Mouse (Mus musculus): Measurements from ENCODE around the gene Lgals3bp. TPM values are rescaled to one million over a fixed set of nuclear protein-coding genes. Genes with fewer than 3 reads are reported as not detected.
A peak's percentile ranks its signal among the peaks of the same experiment; 100 is the strongest.

The Lgals3bp gene
- polyA plus RNA-seq, 1 experiment from 2014 or later: 8.1 TPM

- Histone ChIP-seq H3K36me3 (ENCODE audit: control insufficient read depth, insufficient read depth, low read length) (no peaks in the 10 kb centered on the region), H3K4me2 (ENCODE audit: low read length) (no peak overlapping the region), H3K27me3 (replicated peaks; ENCODE audit: control insufficient read depth, insufficient read depth, low read length) (no peaks in the 10 kb centered on the region), H3K9me3 (ENCODE audit: control insufficient read depth, low read length) (no peaks in the 10 kb centered on the region), H3K9ac (ENCODE audit: low read depth, low read length) (no peak overlapping the region), H3K4me3 (ENCODE audit: low read length) (no peak overlapping the region), H3K27ac (ENCODE audit: low read depth, low read length) (no peak overlapping the region), H3K4me1 (ENCODE audit: control insufficient read depth, insufficient read depth, low read depth, low read length) (peaks cover 3% of the 10 kb centered on the region; the same call in 1 of the 2 replicates)
- WGBS: 79% methylated on average over 7 of the region's 7 CpGs
- no peak for ATAC-seq
Observed at GRCm38 (mm10) chr11:118365171-118365570, 36.7 kb downstream of the Lgals3bp start.

GRCm38 (mm10) chr11:118364021-118364420 lies 37.9 kb downstream of the Lgals3bp start:
- H3K36me3 ChIP-seq (ENCODE audit: control insufficient read depth, insufficient read depth, low read length): no peaks in the 10 kb centered on the region
- H3K4me1 ChIP-seq (ENCODE audit: control insufficient read depth, insufficient read depth, low read depth, low read length): peaks cover 3% of the 10 kb centered on the region; the same call in 1 of the 2 replicates
- H3K4me2 ChIP-seq (ENCODE audit: low read length): no peak overlapping the region
- H3K9me3 ChIP-seq (ENCODE audit: control insufficient read depth, low read length): no peaks in the 10 kb centered on the region
- no peak overlapping the region for H3K27ac ChIP-seq (ENCODE audit: low read depth, low read length)
- no peak for ATAC-seq
- H3K9ac ChIP-seq (ENCODE audit: low read depth, low read length): no peak overlapping the region
- no peaks in the 10 kb centered on the region for H3K27me3 ChIP-seq (replicated peaks; ENCODE audit: control insufficient read depth, insufficient read depth, low read length)
- H3K4me3 ChIP-seq (ENCODE audit: low read length): no peak overlapping the region
- 90% methylated on average over 4 of the region's 4 CpGs for WGBS

- H3K27me3 ChIP-seq (replicated peaks; ENCODE audit: control insufficient read depth, insufficient read depth, low read length): no peaks in the 10 kb centered on the region
- H3K36me3 ChIP-seq (ENCODE audit: control insufficient read depth, insufficient read depth, low read length): no peaks in the 10 kb centered on the region
- H3K9me3 ChIP-seq (ENCODE audit: control insufficient read depth, low read length): no peaks in the 10 kb centered on the region
- H3K9ac ChIP-seq (ENCODE audit: low read depth, low read length): peak overlapping the region; percentile 27; the same call in 1 of the 2 replicates
- no peak overlapping the region for H3K4me3 ChIP-seq (ENCODE audit: low read length)
- WGBS: 13% methylated on average over 8 of the region's 8 CpGs
- peaks cover 3% of the 10 kb centered on the region; the same call in 1 of the 2 replicates for H3K4me1 ChIP-seq (ENCODE audit: control insufficient read depth, insufficient read depth, low read depth, low read length)
- ATAC-seq: peak; percentile 69
- no peak overlapping the region for H3K4me2 ChIP-seq (ENCODE audit: low read length)
- no peak overlapping the region for H3K27ac ChIP-seq (ENCODE audit: low read depth, low read length)
Observed at GRCm38 (mm10) chr11:118362971-118363518, 38.8 kb downstream of the Lgals3bp start.

GRCm38 (mm10) chr11:118362501-118362900 lies 39.4 kb downstream of the Lgals3bp start:
- H3K27me3 ChIP-seq (replicated peaks; ENCODE audit: control insufficient read depth, insufficient read depth, low read length): no peaks in the 10 kb centered on the region
- H3K36me3 ChIP-seq (ENCODE audit: control insufficient read depth, insufficient read depth, low read length): no peaks in the 10 kb centered on the region
- no peak overlapping the region for H3K4me3 ChIP-seq (ENCODE audit: low read length)
- no peaks in the 10 kb centered on the region for H3K9me3 ChIP-seq (ENCODE audit: control insufficient read depth, low read length)
- no peak for ATAC-seq
- WGBS: 80% methylated on average over 1 of the region's 1 CpGs
- H3K4me1 ChIP-seq (ENCODE audit: control insufficient read depth, insufficient read depth, low read depth, low read length): peaks cover 3% of the 10 kb centered on the region; the same call in 1 of the 2 replicates
- no peak overlapping the region for H3K4me2 ChIP-seq (ENCODE audit: low read length)
- H3K9ac ChIP-seq (ENCODE audit: low read depth, low read length): no peak overlapping the region
- no peak overlapping the region for H3K27ac ChIP-seq (ENCODE audit: low read depth, low read length)

GRCm38 (mm10) chr11:118360907-118361341 lies 41.0 kb downstream of the Lgals3bp start:
- no peak overlapping the region for H3K27ac ChIP-seq (ENCODE audit: low read depth, low read length)
- ATAC-seq: no peak
- no peak overlapping the region for H3K4me3 ChIP-seq (ENCODE audit: low read length)
- H3K27me3 ChIP-seq (replicated peaks; ENCODE audit: control insufficient read depth, insufficient read depth, low read length): no peaks in the 10 kb centered on the region
- 69% methylated on average over 10 of the region's 10 CpGs for WGBS
- H3K4me1 ChIP-seq (ENCODE audit: control insufficient read depth, insufficient read depth, low read depth, low read length): peaks cover 5% of the 10 kb centered on the region
- no peak overlapping the region for H3K4me2 ChIP-seq (ENCODE audit: low read length)
- no peaks in the 10 kb centered on the region for H3K36me3 ChIP-seq (ENCODE audit: control insufficient read depth, insufficient read depth, low read length)
- no peak overlapping the region for H3K9ac ChIP-seq (ENCODE audit: low read depth, low read length)
- H3K9me3 ChIP-seq (ENCODE audit: control insufficient read depth, low read length): no peaks in the 10 kb centered on the region

- WGBS: 71% methylated on average over 7 of the region's 7 CpGs
- H3K9me3 ChIP-seq (ENCODE audit: control insufficient read depth, low read length): no peaks in the 10 kb centered on the region
Observed at GRCm38 (mm10) chr11:118360491-118360890, 41.4 kb downstream of the Lgals3bp start.

GRCm38 (mm10) chr11:118355640-118356039 lies 46.3 kb downstream of the Lgals3bp start, which contains the start of gene Timp2:
Gene Timp2 (minus strand): TSS chr11:118355740.
- Histone ChIP-seq H3K27me3 (replicated peaks; ENCODE audit: control insufficient read depth, insufficient read depth, low read length) (no peaks in the 10 kb centered on the region), H3K4me3 (ENCODE audit: low read length) (peak within 1 kb of the TSS; percentile 77), H3K36me3 (ENCODE audit: control insufficient read depth, insufficient read depth, low read length) (no peaks in the 10 kb centered on the region), H3K9ac (ENCODE audit: low read depth, low read length) (peak within 1 kb of the TSS; percentile 95), H3K27ac (ENCODE audit: low read depth, low read length) (peak within 1 kb of the TSS; percentile 86), H3K4me1 (ENCODE audit: control insufficient read depth, insufficient read depth, low read depth, low read length) (peaks cover 27% of the 10 kb centered on the region), H3K4me2 (ENCODE audit: low read length) (peak within 1 kb of the TSS; percentile 82), H3K9me3 (ENCODE audit: control insufficient read depth, low read length) (no peaks in the 10 kb centered on the region)
- WGBS: 28% methylated on average over 6 of the region's 6 CpGs
- no peak for ATAC-seq

More at GRCm38 (mm10) chr11:118360491-118360890, 41.4 kb downstream of the Lgals3bp start:
- no peaks in the 10 kb centered on the region for H3K36me3 ChIP-seq (ENCODE audit: control insufficient read depth, insufficient read depth, low read length)
- H3K4me3 ChIP-seq (ENCODE audit: low read length): no peak overlapping the region
- H3K27ac ChIP-seq (ENCODE audit: low read depth, low read length): no peak overlapping the region
- ATAC-seq: no peak
- no peak overlapping the region for H3K9ac ChIP-seq (ENCODE audit: low read depth, low read length)
- no peaks in the 10 kb centered on the region for H3K27me3 ChIP-seq (replicated peaks; ENCODE audit: control insufficient read depth, insufficient read depth, low read length)
- peaks cover 9% of the 10 kb centered on the region for H3K4me1 ChIP-seq (ENCODE audit: control insufficient read depth, insufficient read depth, low read depth, low read length)
- H3K4me2 ChIP-seq (ENCODE audit: low read length): no peak overlapping the region

- Histone ChIP-seq H3K36me3 (ENCODE audit: control insufficient read depth, insufficient read depth, low read length) (no peaks in the 10 kb centered on the region), H3K4me1 (ENCODE audit: control insufficient read depth, insufficient read depth, low read depth, low read length) (peaks cover 27% of the 10 kb centered on the region), H3K27me3 (replicated peaks; ENCODE audit: control insufficient read depth, insufficient read depth, low read length) (no peaks in the 10 kb centered on the region), H3K9me3 (ENCODE audit: control insufficient read depth, low read length) (no peaks in the 10 kb centered on the region), H3K4me3 (ENCODE audit: low read length) (peak overlapping the region; percentile 77), H3K9ac (ENCODE audit: low read depth, low read length) (peak overlapping the region; percentile 95), H3K4me2 (ENCODE audit: low read length) (peak overlapping the region; percentile 82), H3K27ac (ENCODE audit: low read depth, low read length) (peak overlapping the region; percentile 86)
- WGBS: under 1% methylated on average over 25 of the region's 43 CpGs
- peak; percentile 96 for ATAC-seq
Observed at GRCm38 (mm10) chr11:118355205-118355604, 46.7 kb downstream of the Lgals3bp start.

- under 1% methylated on average over 47 of the region's 47 CpGs for WGBS
- peak; percentile 44; the same call in 1 of the 2 replicates for ATAC-seq
- peak overlapping the region; percentile 77 for H3K4me3 ChIP-seq (ENCODE audit: low read length)
Observed at GRCm38 (mm10) chr11:118354636-118355191, 47.2 kb downstream of the Lgals3bp start.

More at GRCm38 (mm10) chr11:118354636-118355191, 47.2 kb downstream of the Lgals3bp start:
- Histone ChIP-seq H3K27me3 (replicated peaks; ENCODE audit: control insufficient read depth, insufficient read depth, low read length) (no peaks in the 10 kb centered on the region), H3K9me3 (ENCODE audit: control insufficient read depth, low read length) (no peaks in the 10 kb centered on the region), H3K36me3 (ENCODE audit: control insufficient read depth, insufficient read depth, low read length) (no peaks in the 10 kb centered on the region), H3K27ac (ENCODE audit: low read depth, low read length) (peak overlapping the region; percentile 86), H3K4me1 (ENCODE audit: control insufficient read depth, insufficient read depth, low read depth, low read length) (peaks cover 27% of the 10 kb centered on the region), H3K4me2 (ENCODE audit: low read length) (peak overlapping the region; percentile 82), H3K9ac (ENCODE audit: low read depth, low read length) (peak overlapping the region; percentile 95)
